Mouse (Mus musculus) lung, postnatal 4 days (tissue): ENCODE measurements around the gene Xylt1.
A peak's percentile ranks its signal among the peaks of the same experiment; 100 is the strongest.

Source experiments
- DNase-seq, 2 experiments: peaks; one replicate each; pipeline ENCODE4 v3.0.0; 2021

Xylt1 gene

GRCm38 (mm10) chr7:117395511-117395910 is 14.7 kb downstream of the Xylt1 start:
- no peak for DNase-seq

GRCm38 (mm10) chr7:117397877-117398276 is 17.1 kb downstream of the Xylt1 start:
- no peak for DNase-seq

- DNase-seq: no peak
These were observed 19.2 kb downstream of the Xylt1 start for GRCm38 (mm10) chr7:117399971-117400370.

GRCm38 (mm10) chr7:117401581-117401980 is 20.8 kb downstream of the Xylt1 start:
- no peak for DNase-seq

GRCm38 (mm10) chr7:117406336-117406735 is 25.6 kb downstream of the Xylt1 start:
- DNase-seq: no peak

- no peak for DNase-seq
These were observed 28.6 kb downstream of the Xylt1 start for GRCm38 (mm10) chr7:117409268-117409988.

GRCm38 (mm10) chr7:117411874-117412273 is 31.1 kb downstream of the Xylt1 start:
- DNase-seq: no peak

- DNase-seq: peak; percentile 47 to 60
These were observed 31.6 kb downstream of the Xylt1 start for GRCm38 (mm10) chr7:117412405-117412804.

- DNase-seq: no peak
These were observed 33.7 kb downstream of the Xylt1 start for GRCm38 (mm10) chr7:117414341-117415008.

- DNase-seq: no peak
These were observed 34.2 kb downstream of the Xylt1 start for GRCm38 (mm10) chr7:117415009-117415363.

- peak in 1 of 2 experiments; percentile 35 for DNase-seq
These were observed 38.3 kb downstream of the Xylt1 start for GRCm38 (mm10) chr7:117419041-117419440.

GRCm38 (mm10) chr7:117419846-117420245 is 39.1 kb downstream of the Xylt1 start:
- no peak for DNase-seq

GRCm38 (mm10) chr7:117420301-117420700 is 39.5 kb downstream of the Xylt1 start:
- no peak for DNase-seq

GRCm38 (mm10) chr7:117420836-117421566 is 40.2 kb downstream of the Xylt1 start:
- no peak for DNase-seq

GRCm38 (mm10) chr7:117424841-117425240 is 44.1 kb downstream of the Xylt1 start:
- no peak for DNase-seq

GRCm38 (mm10) chr7:117426366-117426765 is 45.6 kb downstream of the Xylt1 start:
- no peak for DNase-seq

GRCm38 (mm10) chr7:117428690-117429224 is 48.0 kb downstream of the Xylt1 start:
- peak; percentile 47 to 58 for DNase-seq

GRCm38 (mm10) chr7:117429483-117429882 is 48.7 kb downstream of the Xylt1 start:
- no peak for DNase-seq

- no peak for DNase-seq
These were observed 49.1 kb downstream of the Xylt1 start for GRCm38 (mm10) chr7:117429895-117430294.

- no peak for DNase-seq
These were observed 49.7 kb downstream of the Xylt1 start for GRCm38 (mm10) chr7:117430361-117430935.

GRCm38 (mm10) chr7:117433641-117434040 is 52.9 kb downstream of the Xylt1 start:
- no peak for DNase-seq

GRCm38 (mm10) chr7:117435091-117435490 is 54.3 kb downstream of the Xylt1 start:
- DNase-seq: no peak
